Mouse (Mus musculus): ENCODE measurements around the gene Sf3b5. TPM values are rescaled to one million over a fixed set of nuclear protein-coding genes. Genes with fewer than 3 reads are reported as not detected.
"Not testable (repeated sequence)": the region's sequence is repeated elsewhere in the genome, so short reads cannot be mapped to it uniquely, and the experiment has no call there.

The Sf3b5 gene
- total RNA-seq, 2 experiments from 2014 or later, result 8.2 to 8.9 TPM

- intact Hi-C loops (cut with DNase I), result loop anchor here (10.0 kb wide), 1 partner anchor 309 kb away; no protein-coding TSS in a partner anchor
- no peak for DNase-seq (ENCODE audit: low spot score in 2 of 2)
Measured at GRCm38 (mm10) chr10:12993411-12994039, 11.6 kb upstream of the Sf3b5 start.

DNA sequence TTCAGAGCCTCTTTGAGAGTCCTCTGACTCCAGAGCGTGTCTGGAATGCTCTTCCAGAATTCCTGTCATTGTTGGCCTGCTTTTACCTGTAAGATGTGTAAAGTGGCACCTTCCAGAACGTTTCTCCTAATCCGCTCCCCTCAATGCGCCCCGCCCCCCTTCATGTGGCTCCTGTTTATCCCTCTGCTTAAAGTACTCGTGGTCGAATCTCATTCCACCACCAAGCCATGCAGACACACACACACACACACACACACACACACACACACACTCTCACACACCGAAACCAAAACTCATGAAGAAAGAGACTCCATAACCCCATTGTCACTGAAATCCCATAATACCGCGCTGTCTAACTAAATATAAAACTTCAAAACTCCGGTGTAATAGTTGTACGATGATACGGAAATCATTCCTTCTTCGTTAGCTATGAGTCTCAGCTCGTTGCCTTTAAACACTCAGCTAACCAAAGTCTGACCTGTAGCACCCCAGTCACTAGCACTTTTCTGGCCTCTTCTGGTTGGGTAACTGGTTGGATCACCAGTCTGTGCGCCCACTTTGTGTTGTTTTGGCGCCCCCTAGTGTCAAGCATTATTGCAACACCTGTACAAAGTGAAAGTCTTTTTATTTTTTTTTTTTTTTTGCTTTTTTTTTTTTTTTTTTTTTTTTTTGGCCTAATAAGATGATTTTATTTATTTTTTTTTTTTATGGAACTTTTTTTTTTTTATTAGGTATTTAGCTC lies 8.2 kb upstream of the Sf3b5 start:
- peak; percentile 82 to 90 for DNase-seq (ENCODE audit: low spot score in 2 of 2)
- intact Hi-C loops (cut with DNase I), result loop anchor here (5.0 to 10.0 kb wide), 2 partner anchors 75 to 312 kb away; no protein-coding TSS in a partner anchor

DNA sequence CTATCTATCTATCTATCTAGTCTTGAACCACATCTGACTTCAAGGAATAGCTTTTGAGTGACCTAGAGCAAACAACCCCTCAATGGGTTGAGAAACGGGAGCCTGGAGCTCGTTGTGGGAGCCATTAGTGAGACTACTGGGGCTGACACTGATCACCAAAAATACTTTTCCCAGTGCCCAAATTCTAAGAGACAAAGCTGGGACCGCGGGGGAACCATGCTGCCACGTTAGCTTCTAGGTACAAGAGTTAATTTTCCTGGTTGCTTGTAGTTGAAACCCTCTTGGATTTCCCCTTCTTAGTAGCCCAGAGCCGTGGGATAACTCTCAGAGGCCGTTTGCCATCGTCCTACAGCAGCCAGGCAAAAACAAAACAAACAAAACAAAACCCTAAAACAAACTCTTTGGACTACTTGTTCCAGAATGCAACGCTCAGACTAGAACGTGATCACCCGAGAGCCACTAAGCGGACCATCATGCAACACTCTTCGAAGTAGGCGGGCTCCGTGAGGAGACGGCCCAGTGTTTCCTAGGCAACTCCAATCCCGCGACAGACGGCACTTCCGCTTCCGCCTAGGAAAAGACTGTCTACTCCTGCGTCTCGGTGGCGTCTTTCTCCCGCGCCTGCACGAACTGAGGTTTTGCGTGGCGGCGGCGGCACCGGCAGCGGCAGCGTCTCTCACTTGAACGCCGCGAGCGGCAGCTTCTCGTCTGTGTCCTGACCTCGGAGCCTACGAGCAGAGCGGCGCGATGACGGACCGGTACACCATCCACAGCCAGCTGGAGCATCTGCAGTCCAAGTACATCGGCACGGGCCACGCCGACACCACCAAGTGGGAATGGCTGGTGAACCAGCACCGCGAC lies 3.0 kb downstream of the Sf3b5 start:
- intact Hi-C loops (cut with DNase I), result no loop called here
- peak; percentile 98 for DNase-seq (ENCODE audit: low spot score in 2 of 2)

- intact Hi-C loops (cut with DNase I), result no loop called here
- peak in 1 of 2 experiments; percentile 23 for DNase-seq (ENCODE audit: low spot score in 2 of 2)
Measured at GRCm38 (mm10) chr10:13008737-13009121, 3.6 kb downstream of the Sf3b5 start.

DNA sequence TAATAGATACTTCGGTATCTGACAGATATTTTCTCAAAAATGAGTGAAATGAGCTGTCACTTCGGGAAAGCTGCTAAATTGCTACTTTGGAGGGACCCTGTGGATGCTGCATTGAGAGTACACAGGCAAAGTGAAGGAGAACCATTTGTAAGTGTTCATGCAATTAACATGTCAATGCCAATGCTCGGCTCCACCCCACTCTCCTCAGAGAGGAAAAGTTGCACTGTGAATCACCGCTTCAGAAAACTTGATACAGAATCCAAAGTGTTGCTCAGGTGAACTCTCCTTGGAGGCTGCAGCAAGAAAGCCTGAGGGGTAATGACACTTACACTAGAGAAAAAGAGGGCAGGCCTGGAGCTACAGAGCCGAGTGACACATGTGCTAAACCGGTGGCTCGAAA lies 8.9 kb downstream of the Sf3b5 start:
- intact Hi-C loops (cut with DNase I), result no loop called here
- no peak for DNase-seq (ENCODE audit: low spot score in 2 of 2)

DNA sequence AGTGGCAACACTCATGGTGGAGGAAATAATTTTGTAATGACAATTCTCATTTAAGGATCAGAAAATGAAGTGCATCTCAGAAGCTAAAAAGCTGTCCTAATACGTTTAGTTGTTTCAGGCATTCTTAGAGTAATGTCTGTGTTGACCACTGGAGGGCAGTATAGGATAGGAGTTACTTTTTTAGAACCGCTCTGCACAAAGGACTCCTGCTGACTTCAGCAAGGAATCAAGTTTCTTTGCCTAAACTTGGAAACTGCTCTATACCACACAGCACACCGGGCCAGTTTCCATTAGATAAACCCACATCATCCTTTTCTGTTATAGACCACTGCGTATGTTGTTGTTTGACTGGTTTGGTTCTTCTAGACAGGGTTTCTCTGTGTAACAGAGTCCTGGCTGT lies 11.4 kb downstream of the Sf3b5 start:
- intact Hi-C loops (cut with DNase I), result loop anchor here (1.0 to 5.0 kb wide), 2 partner anchors 413 to 486 kb away; no protein-coding TSS in a partner anchor
- DNase-seq (ENCODE audit: low spot score in 2 of 2), result peak; percentile 83 to 86

DNA sequence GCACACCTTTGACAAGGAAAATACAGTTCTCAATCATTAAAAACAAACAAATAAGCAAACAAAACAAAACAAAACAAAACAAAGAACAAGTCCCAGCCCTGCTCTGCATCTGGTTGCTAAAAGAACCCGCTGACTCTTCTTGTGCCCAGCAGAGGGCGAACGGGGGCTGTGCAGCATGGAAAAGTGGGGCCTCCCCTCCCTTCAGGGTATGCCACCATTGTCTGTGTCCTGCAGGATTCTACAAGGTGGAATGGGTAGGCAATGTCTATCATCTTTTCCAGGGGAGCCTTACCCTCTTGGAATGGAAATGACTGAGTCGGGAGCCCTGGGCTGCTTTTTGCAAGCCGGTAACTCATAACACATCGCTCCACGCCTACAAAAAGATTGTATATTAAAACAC lies 13.4 kb downstream of the Sf3b5 start:
- DNase-seq (ENCODE audit: low spot score in 2 of 2), result peak in 1 of 2 experiments; percentile 12
- intact Hi-C loops (cut with DNase I), result loop anchor here (2.0 to 5.0 kb wide), 2 partner anchors 68 to 484 kb away; no protein-coding TSS in a partner anchor

GRCm38 (mm10) chr10:13019026-13019425 lies 13.9 kb downstream of the Sf3b5 start:
- intact Hi-C loops (cut with DNase I), result loop anchor here (2.0 to 5.0 kb wide), 2 partner anchors 68 to 483 kb away; no protein-coding TSS in a partner anchor
- no peak for DNase-seq (ENCODE audit: low spot score in 2 of 2)

DNA sequence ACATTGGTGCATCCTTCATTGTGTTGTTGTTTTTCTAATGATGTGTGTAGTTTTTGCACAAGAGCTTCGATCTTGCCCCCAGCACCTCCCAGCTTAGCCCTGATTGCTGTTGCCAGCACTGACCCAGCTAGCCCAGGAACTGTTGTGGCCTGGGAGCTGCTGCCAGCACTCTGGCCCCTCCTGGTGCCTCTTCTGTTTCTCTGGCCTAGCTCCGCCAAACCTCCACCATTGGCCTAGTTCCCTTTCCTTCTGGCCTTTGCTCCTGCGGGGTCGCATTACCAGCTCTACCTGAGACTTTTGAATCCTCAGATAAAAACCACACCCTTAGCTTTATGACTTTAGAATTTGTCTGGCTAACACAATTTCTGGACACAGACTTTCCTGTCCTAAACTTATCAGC lies 17.0 kb downstream of the Sf3b5 start:
- no peak for DNase-seq (ENCODE audit: low spot score in 2 of 2)
- intact Hi-C loops (cut with DNase I), result no loop called here

DNA sequence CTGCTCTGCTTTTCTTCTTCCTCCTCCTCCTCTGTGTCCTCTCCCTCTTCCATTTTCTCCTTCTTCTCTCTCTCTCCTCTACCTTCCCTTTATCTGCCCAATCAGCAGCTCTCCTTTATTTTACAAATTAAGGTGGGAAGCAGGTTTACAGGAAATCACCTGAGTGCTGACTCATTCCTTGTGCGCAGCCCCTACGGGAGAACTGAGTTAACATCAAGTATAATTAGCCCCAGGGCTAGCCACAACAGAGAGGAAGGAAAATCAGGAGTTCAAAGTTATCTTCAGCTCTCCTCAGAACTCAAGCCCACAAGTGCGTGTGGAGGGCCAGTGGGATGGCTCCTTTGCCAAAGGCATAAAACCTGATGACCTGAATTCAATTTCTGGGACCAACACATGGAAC lies 18.8 kb downstream of the Sf3b5 start:
- intact Hi-C loops (cut with DNase I); DNase-seq (ENCODE audit: low spot score in 2 of 2): not testable (repeated sequence)

DNA sequence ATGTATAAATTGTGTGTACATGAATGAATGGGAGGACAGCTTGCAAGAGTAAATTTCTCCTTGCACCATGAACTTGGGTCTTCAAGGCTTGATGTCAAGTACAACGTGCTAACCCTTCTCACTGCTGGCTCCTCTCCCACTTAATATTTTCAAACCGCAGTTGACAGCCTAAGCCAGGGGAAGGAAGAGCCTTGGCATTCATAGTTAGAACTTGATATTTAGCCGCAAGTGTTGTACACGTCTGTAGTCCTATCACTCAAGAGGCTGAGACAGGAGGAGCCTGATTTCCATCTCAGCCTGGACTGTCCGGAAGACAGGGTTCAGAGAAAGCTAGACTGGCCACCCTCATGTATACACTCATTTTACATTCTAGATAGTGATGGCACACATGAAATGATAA lies 22.6 kb downstream of the Sf3b5 start:
- DNase-seq (ENCODE audit: low spot score in 2 of 2), result no peak
- intact Hi-C loops (cut with DNase I), result no loop called here

DNA sequence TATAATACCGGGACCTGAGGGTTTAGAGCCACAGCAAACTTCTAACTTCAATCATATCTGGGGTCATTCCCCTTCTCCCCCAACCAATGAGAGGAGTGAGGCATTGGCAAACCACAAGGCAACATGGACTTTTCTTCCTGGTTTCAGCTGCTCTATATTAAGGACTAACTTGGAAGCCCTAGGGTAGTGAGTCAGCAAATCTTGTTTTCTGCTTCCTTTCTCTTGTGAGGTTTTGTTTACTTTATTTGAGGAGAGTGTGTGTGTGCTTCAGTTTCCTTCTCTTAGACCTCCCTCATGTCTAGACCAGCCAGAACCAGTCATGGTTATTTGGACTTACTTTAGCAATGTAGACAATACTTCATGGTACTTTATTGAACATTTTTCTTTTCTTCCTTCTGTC lies 23.1 kb downstream of the Sf3b5 start:
- intact Hi-C loops (cut with DNase I), result no loop called here
- no peak for DNase-seq (ENCODE audit: low spot score in 2 of 2)

DNA sequence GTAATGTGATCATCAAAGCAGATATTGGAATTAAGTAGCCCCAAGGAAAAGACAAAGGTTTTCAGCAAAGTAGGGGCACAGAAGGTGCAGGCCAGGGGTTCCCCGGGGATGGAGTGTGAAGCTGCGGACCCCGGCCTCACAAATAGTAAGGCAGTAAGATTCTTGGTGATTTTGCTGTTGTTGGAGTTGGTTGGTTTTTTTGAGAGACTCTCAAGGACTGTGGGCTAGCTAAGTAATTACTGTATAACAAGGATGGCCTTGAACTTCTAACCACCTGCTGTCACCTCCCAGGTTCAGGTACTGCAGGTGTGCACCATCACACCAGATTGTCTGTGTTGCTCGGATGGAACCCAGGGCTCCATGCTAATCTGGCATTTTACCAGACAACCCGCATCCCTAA lies 24.3 kb downstream of the Sf3b5 start:
- no peak for DNase-seq (ENCODE audit: low spot score in 2 of 2)
- intact Hi-C loops (cut with DNase I), result no loop called here

- DNase-seq (ENCODE audit: low spot score in 2 of 2), result no peak
- intact Hi-C loops (cut with DNase I), result no loop called here
Measured at GRCm38 (mm10) chr10:13035270-13035669, 30.1 kb downstream of the Sf3b5 start.

GRCm38 (mm10) chr10:13039637-13040174 lies 34.6 kb downstream of the Sf3b5 start:
- no peak for DNase-seq (ENCODE audit: low spot score in 2 of 2)
- intact Hi-C loops (cut with DNase I), result no loop called here

DNA sequence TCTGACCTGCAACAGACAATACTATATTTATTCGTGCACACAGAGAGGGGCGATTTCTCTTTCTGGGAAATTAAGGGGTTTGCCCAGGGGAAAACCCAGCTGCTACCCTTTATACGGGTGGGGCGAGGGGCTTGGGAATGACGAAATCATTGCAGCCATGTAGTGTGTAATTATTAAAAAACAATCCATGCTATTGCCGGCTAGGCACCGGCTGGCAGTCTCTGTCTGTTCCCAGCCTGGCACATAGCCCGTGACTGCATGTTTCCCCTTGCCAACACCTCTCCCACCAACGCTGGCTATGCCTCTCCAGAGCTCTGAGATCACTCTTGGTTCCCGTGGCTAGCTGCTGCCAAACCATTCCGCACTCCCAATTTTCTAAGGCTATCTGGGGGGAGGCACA lies 39.5 kb downstream of the Sf3b5 start:
- peak in 1 of 2 experiments; percentile 13 for DNase-seq (ENCODE audit: low spot score in 2 of 2)
- intact Hi-C loops (cut with DNase I), result no loop called here

GRCm38 (mm10) chr10:13047816-13048215 lies 42.7 kb downstream of the Sf3b5 start:
- intact Hi-C loops (cut with DNase I), result no loop called here
- no peak for DNase-seq (ENCODE audit: low spot score in 2 of 2)

GRCm38 (mm10) chr10:13056863-13057381 lies 51.8 kb downstream of the Sf3b5 start:
- intact Hi-C loops (cut with DNase I), result no loop called here
- DNase-seq (ENCODE audit: low spot score in 2 of 2), result no peak
